Mouse (Mus musculus): ENCODE data around the gene Sik1.

The Sik1 gene

GRCm38 (mm10) chr17:31854770-31855596 is 621 bp downstream of the Sik1 start:
- DNase-seq (ENCODE audit: low read depth): peak; percentile 44

DNA sequence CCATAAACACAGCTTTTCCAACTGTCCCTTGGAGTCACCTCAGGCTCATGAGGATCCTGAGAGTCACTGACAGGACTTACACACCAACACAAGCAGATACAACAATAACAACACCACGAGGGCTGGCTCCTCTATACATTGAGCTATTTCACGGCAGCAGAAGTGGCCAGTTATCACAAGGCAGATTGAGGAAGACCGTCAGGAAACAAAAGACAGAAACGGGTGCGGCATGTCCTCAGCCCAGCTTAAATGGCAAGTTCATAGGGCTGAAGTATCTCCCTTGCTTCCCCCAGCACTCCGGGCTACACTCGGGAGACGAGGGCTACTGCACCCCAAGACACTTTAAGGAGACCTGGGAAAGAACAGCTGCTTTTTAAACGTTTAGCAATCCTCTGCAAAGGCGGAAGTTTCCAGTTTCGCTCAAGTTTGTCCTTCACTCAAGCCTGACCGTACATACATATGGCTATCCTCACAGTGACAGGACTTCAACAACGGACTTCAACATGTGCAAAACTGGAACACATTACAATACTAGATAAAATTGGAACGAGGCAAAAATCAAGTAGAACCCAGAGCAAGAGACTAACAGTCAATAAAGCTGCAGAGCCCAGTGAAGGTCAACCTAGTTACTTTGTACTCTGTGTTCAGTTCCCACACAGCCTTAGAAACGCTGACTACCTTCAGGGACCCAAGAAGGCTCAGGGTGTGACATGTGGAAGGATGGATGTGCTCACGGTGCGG is 2.0 kb downstream of the Sik1 start:
- no peak for DNase-seq (ENCODE audit: low read depth)

GRCm38 (mm10) chr17:31852782-31853447 is 2.7 kb downstream of the Sik1 start:
- DNase-seq (ENCODE audit: low read depth): no peak

GRCm38 (mm10) chr17:31851816-31852476 is 3.7 kb downstream of the Sik1 start:
- DNase-seq (ENCODE audit: low read depth): no peak

DNA sequence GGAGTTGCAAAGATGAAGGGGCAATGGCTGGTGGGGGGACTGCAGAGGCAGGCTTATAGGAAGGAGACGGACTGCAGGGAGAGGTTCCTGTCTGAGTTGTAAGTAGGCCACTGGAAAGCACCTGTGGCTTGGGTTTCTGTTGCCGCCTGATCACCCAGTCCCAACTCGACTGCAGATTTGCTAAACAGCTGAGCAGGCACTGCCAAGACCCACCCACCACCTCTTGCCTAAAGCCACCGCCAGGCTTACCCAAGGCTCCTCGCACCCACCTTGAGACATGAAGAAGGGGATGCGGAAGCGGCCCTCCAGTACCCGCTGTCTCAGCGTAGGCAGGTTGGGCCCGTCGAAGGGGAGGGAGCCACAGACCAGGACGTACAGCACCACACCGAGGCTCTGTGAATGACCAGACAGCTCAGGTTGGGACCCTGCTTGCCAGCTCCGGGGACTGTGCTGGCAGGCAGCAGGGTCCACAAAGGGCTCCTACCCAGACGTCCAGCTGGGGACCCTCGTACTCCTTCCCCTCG is 5.1 kb downstream of the Sik1 start:
- DNase-seq (ENCODE audit: low read depth): no peak

- DNase-seq (ENCODE audit: low read depth): no peak
These were observed 8.6 kb downstream of the Sik1 start for GRCm38 (mm10) chr17:31846970-31847369.

DNA sequence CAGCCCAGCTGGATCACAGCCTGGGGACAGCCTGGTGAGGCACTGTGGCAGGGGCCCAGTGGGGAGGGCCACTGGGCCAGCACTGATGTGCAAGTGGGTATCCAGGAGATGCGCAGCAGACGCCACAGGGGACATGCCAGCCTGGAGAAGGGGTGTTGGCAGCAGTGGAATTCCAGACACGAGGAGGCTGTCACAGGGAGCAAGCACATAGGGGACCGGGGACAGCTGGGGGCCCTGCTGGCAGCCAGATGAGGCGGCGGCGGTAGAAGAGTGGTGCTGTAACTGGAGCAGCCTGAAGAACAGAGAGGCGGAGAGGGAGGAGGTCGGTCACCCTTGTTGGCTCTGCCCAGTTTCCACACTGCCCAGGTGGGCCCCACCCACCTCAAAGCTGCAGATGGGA is 9.3 kb downstream of the Sik1 start:
- DNase-seq (ENCODE audit: low read depth): no peak

- no peak for DNase-seq (ENCODE audit: low read depth)
These were observed 11.7 kb downstream of the Sik1 start for GRCm38 (mm10) chr17:31843891-31844290.

GRCm38 (mm10) chr17:31842930-31843822 is 12.4 kb downstream of the Sik1 start:
- no peak for DNase-seq (ENCODE audit: low read depth)

DNA sequence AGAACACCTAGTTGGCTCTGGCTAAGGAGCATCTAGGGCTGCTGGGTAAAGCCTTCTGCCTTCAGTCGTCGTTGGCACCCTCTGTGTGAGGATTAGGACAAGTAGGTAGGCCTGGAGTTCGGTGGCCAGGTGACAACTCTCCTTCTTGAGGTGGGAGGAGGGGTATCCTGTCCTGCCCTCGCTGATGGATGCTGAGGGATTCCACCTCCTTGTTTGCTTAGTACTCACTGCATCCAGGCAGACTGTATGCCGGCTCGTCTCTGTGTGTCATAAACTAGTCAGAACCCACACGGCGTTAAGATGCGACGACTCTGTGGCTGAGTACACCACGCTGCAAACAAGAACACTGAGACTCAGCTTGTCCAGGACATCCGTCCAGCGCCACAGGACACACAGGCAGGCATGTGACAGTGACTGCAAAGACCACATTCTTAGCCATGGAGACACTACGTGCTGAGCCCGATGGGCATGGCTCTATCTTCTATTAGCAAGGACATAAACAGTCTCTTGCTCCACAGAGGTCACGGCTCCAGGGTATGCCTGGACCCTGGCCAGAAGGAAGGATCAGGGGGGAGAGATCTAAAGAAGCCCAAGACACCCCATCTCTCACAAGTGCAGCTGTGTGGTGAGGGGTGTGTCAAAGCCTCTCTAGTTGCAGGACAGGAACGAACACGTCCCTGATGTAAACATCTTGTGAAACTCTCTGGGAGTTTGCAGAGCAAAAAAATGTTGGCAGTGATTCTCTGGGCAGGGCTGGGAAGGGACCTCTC is 13.6 kb downstream of the Sik1 start:
- DNase-seq (ENCODE audit: low read depth): no peak

GRCm38 (mm10) chr17:31841453-31841841 is 14.2 kb downstream of the Sik1 start:
- DNase-seq (ENCODE audit: low read depth): no peak

- DNase-seq (ENCODE audit: low read depth): peak; percentile 87
These were observed 15.1 kb downstream of the Sik1 start for GRCm38 (mm10) chr17:31840423-31841003.

DNA sequence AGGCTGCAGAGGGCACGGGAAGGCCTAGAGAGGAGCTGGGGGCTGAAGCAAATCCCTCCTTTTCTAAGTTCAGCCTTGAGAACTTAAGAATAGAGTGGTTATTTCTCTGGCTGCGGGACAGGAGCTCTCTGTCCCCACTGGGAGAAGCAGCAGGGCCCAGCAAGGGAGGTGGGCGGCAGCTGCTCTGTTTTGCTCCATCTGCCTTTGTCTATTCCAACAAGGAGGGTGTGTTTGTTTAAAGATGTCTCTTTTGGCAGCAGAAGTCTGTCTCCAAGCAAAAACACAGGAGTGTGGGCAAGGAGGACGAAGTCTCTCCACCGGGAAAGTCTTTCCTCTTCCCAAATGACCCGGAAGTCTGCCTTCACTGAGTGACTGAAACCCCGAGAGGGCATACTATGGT is 18.8 kb downstream of the Sik1 start:
- DNase-seq (ENCODE audit: low read depth): no peak

DNA sequence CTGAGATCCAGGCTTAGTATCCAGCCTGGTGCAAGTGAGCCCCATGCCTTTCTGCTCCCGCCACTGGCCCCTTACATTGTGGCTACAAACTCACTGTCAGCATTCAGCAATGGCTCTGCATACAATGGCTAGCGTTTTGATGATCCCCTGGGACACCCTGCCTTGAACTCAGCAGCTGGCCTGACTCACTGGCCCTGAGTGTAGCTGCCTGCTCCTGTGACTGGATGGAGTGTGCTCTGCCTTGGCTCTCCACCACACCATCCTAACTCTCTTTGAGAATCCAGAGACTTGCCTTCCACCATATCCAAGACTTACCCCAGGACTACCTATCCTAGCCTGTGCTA is 19.4 kb downstream of the Sik1 start:
- DNase-seq (ENCODE audit: low read depth): no peak

- peak; percentile 93 for DNase-seq (ENCODE audit: low read depth)
These were observed 19.9 kb downstream of the Sik1 start for GRCm38 (mm10) chr17:31835528-31836263.

DNA sequence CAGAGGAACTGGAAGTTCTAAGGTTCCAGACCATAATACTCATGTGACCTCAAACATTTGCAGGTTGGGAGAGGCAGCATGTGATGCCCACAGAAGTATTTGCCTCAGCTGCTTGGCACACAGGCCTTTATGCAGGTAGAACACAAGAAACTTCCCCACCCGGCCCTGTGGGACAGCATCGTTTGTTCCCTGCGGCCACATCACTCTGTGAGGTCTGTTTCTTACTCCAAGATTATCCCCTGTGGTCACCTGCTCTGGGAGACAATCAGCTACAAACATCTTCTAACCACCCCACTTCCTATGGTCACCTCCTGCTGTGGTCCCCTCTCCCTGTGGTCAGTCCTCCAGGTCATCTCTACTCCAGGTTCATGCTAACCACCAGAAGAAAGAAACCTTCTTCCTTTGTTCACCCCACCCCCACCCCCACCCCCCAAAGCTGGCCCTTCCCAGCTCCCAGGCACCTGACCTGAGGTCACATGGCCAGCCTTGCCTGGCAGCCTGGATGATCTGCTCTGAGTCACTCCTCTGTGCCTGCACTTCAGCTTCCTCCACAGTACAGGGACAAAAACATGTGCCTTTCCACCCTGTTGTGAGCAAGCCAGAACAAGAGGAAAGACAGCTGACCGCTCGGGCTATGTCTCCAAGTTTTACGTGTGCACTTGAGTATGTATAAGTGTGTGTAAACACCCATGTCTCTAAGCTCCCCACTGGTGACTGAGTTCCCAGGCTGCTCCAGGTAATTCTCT is 21.1 kb downstream of the Sik1 start:
- DNase-seq (ENCODE audit: low read depth): peak; percentile 97

- peak; percentile 71 for DNase-seq (ENCODE audit: low read depth)
These were observed 21.9 kb downstream of the Sik1 start for GRCm38 (mm10) chr17:31833752-31834151.

GRCm38 (mm10) chr17:31832577-31832964 is 23.0 kb downstream of the Sik1 start:
- DNase-seq (ENCODE audit: low read depth): no peak

All from 416B (cell line).